Mouse (Mus musculus) neural tube, embryonic 10.5 days (tissue): ENCODE measurements around the gene Camsap2.
A peak's percentile ranks its signal among the peaks of the same experiment; 100 is the strongest.

ENCODE experiments used
- DNase-seq: peaks from one replicate; pipeline ENCODE4 v3.0.0-alpha.2; 2017; ENCODE audit warnings: low spot score; ENCODE audit errors: extremely low spot score

Camsap2 gene

DNA sequence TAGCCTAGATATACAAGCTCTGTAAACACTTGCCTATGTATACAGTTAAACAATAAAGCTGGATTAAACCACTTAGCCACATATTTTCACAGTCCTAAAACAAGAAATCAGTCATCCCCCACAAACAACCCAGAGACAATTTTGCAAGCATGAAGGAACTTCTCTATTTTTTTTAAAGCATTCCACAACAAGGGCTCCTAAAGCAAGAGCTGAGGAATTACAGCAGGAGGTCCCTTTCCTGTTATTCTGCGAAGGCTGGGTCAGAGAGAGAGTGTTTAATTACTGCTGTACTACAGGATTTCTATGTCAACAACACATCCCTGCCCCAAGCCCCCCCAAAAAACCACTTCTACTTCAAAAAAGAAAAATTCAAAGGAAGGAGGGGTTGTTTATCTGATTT lies 1.6 kb downstream of the Camsap2 start:
- no peak for DNase-seq

DNA sequence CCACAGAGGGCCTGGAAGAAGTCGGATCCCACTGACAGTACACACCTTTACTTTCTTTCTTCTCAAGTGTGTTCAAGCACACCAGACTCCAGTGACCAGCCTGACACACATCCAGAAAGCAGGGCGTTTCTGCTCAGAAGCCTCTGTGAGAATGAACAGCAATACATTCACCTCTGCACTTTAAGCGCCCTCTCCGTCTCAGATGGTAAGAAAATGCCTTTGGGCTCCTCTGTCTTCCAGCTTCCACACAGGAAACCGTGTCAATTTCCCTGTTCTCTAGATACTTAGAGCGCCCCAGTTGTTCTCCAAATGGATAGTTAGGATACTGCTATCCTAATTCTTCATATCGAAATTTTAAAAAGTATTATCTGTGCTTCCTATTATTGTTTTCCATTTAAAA lies 2.2 kb downstream of the Camsap2 start:
- peak; percentile 34 for DNase-seq

DNA sequence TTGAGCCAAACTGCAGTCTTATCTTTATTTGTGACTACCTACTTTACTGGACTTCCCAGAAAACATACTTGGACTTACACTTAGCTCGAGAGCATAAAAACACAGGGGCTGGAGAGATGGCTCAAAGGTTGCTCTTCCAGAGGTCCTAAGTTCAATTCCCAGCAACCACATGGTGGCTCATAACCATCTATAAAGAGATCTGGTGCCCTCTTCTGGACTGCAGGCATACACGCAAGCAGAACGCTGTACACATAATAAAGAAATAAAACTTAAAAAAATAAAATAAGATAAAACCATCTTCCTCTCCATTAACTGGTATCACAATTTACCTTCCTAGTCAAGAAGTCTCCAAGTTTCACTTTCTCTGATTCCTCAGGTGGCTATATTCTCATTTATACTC lies 5.4 kb downstream of the Camsap2 start:
- DNase-seq = no peak

DNA sequence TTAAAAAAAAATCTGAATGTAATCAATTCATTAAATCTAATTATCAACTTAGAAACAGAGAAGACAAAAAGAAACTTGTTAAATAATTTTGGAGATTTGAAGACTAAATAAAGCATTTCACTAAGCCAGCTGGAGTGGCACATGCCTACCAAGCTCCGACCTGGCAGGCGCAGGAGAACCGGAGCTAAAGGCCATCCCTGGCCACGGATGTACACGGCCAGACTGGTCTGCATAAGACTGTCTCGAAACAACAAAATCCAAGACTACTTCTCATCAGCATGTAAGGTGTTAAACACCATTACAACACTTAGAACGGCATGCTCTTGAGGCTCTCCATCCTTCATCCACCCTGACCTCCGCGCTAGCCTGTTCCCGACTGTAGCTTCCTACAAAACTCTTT lies 11.2 kb downstream of the Camsap2 start:
- DNase-seq = no peak

DNA sequence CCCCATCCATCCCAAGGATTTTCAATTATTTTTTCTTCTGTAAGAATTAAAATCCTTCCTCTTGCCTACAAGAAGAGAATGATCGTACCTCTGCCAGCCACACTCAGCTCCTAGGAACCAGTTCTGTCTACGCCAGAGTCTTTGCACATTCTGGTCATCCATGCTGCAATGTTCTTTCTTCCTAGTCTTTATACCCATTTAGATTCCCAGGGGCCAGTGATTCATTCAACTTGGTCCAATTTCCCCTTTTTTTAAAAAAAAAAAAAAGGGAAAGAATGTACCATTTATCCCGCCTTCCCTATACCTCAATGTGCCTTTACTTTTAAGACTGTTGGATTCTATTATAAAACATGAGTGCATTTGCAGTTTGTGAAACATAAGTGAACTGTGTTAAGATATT lies 12.4 kb downstream of the Camsap2 start:
- no peak for DNase-seq

DNA sequence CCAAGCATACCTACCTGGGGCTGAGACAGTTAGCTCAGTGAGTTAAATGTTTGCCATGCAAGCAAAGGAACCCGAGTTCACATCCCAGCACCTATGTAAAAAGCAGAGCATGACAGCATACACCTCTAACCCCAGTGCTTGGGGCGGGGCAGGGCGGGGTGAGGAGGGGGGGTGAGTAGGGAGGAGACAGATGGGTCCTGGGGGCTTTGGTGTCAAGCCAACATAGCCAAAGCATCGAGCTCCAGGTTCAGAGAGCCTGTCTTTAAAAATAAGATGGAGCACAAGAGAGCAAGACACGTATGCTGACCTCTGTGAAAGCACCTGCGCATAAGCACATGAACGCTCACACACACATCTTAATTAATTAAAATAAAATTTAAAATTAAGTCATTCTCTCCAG lies 12.8 kb downstream of the Camsap2 start:
- no peak for DNase-seq

DNA sequence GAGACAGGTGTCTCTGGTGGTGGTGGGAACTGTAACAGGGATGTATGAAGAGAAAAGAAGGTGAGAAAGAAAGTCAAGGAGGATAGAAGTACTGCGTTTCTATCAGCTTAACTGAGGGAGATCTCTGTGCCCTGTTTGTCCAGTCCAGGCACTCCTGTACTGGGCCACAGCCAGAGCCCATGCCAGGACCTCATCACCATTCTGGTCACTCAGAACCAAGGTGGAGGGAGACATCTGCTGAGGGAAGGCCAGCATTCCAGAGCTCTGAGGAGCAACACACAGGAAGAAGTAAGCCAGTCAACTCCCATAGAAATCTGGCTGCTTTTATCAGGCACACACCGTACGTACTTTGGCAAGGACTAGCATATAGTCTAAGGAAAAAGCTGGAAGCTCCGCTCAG lies 14.1 kb downstream of the Camsap2 start:
- DNase-seq = no peak

DNA sequence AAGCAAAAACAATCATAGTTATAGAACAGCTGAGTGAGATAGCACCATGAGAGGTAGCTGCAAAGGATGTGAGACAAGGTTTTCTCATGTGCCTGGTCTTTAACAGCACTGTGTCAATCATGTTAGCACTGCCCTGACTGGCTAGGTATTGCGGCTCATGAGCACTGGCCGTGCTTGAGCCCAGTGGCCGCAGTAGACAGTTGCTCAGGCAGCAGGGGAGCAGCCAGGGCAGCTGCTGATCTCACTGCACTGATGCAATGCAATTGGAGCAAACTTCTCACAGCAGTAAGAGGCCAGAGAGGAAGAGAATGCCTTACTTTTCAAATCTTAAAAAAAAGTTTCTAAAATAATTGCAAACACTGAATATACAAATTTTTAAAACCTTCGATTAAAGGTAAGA lies 16.5 kb downstream of the Camsap2 start:
- DNase-seq = no peak

DNA sequence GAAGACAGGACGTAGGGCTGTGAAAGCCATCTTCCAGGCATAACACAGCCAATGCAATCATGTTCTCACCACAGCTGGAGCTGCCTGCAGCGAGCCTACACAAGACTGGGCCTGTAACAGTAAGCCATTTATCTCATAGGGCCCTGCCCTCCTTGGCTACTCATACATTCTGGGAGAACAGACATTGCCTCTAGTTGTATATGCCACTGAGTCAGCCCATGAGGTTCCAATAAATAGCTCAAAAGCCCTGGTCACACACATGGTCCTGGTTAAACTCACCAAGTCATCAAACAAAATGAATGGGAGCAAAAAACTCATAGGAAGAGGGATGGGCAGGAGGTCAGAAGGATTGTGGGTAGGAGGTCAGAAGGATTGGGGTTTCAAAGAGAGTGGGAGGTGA lies 17.3 kb downstream of the Camsap2 start:
- DNase-seq = no peak

DNA sequence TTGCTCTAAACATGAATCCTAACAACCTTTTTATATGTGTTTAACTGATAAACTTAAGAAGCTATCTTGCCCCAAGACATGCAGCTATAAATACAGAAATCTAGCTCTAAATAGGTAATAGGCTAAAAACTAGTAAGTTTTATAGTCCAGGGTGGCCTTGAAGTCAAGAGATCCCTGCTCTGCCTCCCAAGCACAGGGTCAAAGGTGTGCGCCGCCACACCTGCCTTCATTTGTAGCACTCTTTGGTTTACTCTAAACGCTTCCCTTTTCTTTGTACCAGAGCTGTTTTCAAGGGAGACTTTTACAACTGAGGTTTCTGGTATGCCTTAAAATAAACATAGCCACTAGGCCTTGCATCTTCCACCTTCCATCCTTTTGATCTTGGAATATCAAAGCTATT lies 18.3 kb downstream of the Camsap2 start:
- no peak for DNase-seq

DNA sequence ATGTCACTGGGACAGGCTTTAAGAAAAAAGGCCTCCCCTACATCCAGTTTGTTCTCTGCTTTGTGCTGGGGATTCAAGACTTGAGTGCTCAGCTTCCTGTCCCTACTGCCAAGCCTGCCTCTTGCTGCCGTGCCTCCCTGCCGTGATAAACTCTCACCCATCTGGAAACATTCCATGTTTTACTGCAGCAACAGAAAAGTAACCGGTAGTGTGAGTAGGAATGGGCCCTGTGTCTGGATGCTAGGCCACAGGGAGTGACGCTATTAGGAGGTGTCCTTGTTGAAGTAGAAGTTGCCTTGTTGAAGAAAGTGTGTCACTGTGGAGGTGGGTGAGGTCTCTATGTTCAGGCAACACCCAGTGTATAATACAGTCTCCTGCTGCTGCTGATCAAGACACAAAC lies 20.0 kb downstream of the Camsap2 start:
- DNase-seq = no peak

DNA sequence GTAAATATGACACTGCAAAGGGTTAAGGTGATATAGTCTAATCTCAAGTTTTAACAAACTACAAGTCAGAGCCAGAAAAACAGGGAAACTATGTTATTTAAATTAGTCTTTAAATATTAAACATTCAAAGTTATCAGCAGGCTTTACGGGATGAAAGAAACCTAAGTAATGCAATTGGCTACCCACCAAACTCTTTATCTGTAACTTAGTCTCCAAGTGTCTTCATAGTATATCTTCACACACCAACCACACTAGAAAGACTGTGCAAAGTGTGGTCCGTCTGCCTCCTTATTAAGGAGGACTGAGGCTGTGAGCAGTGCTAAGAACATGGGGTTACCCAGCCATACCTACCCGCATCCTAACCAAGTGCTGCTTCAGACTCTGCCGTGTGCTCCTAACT lies 23.6 kb downstream of the Camsap2 start:
- no peak for DNase-seq

DNA sequence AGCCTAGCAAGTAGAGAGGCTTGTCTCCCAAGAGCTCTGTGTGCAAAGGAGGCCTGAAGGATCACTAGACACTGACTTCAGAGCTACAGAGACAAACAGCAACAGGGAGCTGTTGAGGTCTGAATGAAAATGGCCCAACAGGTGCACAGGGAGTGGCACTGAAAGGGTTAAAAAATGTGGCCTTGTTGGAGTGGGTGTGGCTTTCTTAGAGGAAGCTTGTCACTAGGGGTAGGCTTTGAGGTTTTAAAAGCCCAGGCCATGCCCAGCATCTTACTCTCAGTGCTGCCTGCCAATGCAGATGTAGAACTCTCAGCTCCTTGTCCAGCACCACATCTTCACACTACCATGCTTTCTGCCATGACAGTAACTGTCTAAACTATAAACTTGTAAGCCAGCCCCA lies 29.6 kb downstream of the Camsap2 start:
- no peak for DNase-seq

DNA sequence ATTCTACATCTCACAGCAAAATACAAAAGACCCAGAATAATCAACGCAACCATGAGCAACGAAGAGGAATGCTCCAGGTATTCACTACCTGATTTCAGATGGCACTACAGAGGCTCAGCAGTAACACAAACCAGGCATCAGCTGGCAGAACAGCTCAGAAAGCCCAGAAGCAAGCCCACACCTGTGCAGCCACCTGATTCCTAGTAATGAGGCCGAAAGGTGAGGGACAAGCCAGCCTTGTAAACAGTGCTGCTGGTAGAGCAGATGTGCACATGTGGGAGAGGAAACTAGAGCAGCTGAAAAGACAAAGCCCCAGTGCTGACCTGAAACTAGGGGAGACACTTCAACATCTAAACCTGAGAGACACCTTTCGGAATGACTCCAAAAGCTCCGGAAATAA lies 36.7 kb downstream of the Camsap2 start:
- DNase-seq = no peak

DNA sequence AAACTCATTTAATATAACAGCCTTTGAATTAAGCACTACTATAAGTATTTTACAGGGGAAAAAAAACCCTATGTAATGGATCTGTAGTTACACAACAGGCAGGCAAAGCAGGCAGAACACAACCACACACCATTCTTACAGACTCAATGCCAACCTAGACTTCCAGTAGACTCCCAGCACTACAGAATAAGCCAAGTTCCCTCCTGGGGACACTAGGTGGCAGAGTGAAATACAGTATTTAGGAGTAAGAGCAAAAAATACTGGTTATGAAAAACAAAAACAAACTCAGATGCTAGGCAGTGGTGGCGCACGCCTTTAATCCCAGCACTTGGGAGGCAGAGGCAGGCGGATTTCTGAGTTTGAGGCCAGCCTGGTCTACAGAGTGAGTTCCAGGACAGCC lies 39.5 kb downstream of the Camsap2 start:
- DNase-seq = no peak

DNA sequence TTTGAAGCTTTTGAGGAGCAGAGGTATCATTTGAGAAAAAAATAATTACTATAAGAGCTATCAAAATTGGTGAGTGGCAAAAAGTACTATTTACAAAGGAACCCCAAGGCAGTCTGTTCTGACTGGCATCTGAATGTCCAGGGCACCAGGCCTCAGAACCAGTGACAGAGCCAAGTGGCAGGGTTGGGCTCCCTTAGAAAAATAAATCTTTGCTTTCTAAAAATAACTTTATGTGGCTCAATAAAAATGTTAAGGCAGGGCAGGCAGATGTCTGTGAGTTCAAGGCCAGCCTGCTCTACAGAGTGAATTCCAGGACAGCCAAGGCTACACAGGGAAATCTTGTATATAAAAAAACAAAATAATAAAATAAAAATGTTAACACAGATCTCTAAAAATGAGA lies 51.9 kb downstream of the Camsap2 start:
- no peak for DNase-seq

DNA sequence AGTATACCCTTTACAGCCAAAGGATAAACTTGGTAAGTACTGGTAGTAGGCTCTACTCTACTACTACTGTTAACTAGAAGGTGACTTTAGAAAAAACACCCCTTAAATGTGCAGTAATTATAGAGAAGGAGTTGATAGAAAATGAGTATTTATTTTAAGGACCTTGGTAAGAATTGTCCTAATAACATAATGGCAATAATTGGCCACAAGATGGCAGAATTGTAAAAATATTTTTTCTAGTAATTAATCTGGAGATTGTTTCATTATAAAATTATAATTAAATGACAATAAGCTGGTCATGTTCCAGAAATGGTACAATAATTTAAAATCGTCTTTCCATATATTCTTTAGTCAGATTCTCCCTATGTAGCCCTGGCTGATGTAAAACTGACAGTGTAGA lies 56.1 kb downstream of the Camsap2 start:
- DNase-seq = no peak

DNA sequence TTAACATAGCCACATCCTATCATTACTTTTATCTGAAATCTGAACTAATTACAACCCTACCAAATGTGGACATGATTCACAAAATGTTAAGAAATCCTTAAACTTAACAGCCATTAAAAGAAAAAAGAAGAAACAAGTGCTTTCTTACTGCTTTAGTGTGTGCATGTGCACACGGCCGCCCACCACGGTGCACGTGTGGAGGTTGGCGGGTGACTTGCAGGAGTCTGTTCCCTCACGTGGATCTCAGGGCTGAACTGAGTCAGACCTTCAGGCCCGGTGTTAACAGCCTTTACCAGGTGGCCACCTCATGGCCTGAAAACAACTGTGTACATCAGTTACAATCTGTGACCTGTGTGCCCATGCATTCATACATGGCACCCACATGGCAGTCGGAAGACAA lies 68.5 kb downstream of the Camsap2 start:
- DNase-seq = no peak

DNA sequence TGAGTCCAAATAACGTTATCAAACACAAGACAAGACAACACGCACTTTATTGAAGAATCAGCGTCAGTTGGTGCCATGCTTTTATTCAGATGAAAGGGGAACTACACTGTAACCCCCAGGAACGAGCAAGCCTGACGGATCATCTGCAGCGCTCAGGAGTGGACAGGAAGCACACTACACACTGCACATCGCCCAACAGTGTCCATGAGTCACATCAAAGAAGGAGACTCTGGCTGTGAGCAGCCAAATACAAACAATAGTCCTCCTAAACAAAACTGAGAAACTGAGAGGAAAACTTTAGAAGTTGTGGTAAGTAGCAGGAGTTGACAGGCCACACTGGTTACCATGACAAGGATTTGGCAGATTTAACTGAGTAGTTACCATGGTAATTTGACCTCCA lies 77.7 kb downstream of the Camsap2 start:
- DNase-seq = no peak

DNA sequence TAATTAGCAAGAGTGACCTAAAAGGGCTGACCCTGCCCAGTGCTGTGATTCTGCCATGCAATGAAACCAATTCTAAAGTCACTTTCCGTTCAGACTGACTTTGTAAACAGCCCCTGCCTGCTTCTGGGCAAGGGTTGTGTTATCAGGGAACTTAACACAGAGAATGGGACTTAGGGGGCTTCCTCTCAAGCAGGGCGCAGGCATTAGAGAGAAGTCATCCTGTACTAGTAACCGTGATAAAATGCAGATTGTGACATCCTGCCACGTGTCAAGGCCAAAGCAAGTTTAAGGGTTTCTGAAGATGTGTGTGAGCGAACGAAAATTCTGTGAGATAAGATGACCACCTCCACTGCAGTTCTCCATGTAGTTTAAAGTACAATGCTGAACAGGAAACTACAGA lies 79.8 kb downstream of the Camsap2 start:
- DNase-seq = no peak

DNA sequence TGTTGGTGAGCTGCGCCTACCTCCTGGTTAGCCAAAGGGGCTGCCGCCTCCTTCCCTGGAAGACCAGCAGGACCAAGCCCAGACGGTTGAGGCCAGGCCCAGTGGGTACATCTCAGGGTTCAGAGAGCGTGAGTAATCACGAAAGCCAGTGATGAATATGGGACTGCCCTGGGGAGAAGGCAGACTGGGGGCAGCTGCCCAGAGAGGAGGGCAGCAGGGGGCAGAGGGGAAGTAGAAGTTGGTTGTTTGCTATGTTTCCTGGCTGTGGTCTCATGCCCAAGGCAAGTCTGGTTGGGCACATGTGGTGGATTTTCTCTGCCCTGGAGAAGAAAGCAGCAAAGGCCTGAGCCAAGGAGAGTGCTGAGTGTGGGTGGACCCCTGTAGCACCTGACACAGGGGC lies 82.5 kb downstream of the Camsap2 start:
- no peak for DNase-seq

DNA sequence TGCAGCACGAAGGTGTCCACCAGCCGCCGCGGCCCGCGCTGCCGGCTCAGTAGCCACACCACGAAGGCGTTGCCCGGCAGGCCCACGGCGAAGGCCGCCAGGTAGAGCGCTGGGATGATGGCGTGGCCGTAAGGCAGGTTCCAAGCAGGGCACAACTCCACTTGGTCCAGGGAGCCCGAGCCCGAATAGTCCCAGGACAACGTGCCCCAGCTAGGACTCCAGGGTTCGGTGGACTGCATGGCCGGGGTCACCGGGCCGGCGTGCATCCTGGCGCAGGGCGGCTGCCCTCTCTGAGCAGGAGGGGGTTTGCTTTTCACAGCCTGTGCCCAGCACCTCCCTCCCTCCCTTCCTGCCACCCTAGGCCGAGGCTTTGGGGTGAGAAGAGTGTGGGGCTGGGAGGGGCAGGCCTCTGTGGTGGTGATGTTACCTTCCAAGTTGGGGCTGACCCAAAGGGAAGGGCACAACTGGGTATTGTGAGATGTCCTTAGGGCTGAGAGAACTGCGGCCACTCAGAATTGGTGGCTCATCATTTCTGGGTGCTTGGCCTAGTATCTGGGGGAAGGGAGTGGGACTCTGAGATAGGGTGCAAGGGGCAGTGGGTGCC lies 85.2 kb downstream of the Camsap2 start, which contains the start of gene Gpr25:
Gene Gpr25, minus strand, starts transcription at position 239 of the 604 bp plus-strand sequence.
- DNase-seq = no peak

DNA sequence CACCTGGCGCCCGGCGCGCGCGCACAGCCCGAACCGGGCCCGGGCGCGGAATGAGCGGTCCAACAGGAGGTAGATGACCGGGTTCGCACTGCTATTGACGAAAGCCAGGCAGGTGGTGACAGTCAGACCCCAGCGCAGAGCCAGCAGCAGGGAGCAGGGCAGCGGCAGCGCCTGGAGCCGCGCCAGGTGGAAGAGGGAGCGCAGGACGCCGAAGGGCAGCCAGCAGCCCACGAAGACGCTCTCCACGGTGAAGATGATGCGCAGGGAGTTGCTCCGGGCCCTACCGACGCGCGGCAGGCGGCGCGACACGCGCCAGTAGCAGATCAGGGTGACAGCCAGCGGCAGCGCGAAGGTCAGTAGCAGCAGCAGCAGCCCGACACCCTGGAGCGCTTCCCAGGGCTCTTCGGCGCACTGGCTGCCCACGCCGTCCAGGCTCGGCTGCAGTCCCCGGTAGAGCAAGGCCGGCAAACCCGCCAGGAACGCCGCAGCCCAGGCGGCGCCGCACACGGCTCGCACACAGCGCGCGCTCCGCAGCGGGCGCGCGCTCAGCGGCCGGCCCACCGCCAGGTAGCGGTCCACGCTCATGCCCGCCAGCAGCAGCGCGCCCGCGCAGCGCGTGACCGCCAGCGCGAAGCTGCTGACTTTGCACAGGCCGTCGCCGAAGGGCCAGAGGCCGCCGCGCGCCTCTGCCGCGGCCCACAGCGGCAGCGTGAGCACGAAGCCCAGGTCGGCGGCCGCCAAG lies 85.8 kb downstream of the Camsap2 start:
- DNase-seq = peak; percentile 65

DNA sequence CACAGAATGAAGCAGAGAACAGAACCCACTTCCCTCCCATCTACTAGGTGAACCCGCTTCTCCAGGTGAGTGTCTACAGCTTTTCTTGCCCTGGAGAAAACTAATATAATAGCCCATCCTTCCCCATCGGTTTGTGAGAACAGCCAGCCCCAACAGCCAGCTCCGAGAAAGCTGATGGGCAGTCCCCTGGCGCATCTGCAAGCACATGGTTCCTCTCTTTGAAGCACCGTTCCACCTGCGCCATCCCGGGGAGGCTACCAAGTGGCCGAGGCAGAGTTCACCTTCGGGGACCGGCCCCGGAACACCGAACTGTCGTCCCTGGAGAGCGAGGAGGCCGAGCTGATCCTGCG lies 86.4 kb downstream of the Camsap2 start:
- DNase-seq = no peak
